Mouse (Mus musculus): Measurements from ENCODE around the gene Olfr1344. TPM values are rescaled to one million over a fixed set of nuclear protein-coding genes. Genes with fewer than 3 reads are reported as not detected.

The Olfr1344 gene
- not detected for polyA plus RNA-seq (2021)

DNA sequence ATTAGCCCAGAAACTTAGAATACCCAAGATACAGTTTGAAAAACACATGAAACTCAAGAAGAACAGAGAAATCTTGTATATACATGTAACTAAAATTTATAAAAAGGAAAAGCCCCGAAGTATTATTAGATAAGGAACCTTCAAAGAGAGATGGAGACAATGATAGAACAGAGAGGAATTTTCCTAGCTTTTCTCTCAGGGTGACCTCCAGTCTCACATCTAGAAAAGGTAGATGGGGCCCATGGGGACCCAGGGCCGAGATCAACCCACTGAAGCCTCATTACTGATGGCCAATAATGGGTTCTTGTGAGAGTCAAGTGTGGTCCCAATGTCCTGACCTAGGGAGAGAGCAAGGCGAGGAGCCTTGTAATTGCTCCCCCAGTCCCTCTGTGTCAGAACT, at the start of gene Olfr1344:
Gene Olfr1344, plus strand, starts transcription at position 301 of the 400 bp plus-strand sequence.
- ChIA-PET POLR2A (no interaction called here), CTCF (no interaction called here)
- ATAC-seq (no peak), DNase-seq (ENCODE audit: low read depth, low spot score) (no peak)
- no peak for TF ChIP-seq CTCF (IDR thresholded peaks at IDR 0.05)
- H3K27me3 ChIP-seq: no peaks in the 10 kb centered on the region
- in situ Hi-C loops (cut with MboI; ENCODE audit: low pct_unique_long_range_greater_than_20kb): loop anchor here (5.0 to 10.0 kb wide), 4 partner anchors 89 to 484 kb away; no protein-coding TSS in a partner anchor

DNA sequence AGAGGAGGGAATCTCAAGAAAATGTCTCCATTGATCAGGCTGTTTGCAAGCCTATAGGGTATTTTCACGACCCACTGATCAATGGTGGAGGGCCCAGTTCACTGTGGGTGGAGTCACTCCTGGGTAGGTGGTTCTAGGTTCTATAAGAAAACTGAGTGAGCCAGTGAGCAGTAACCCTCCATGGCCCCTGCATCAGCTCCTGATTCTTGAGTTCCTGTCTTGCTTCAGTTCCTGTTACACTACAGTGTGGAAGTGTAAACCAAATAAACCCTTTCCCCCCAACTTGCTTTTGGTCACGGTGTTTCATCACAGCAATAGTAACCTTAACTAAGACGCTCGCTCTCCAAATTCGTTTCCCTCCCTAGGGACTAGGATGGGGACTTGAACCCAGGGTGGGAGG, 49.5 kb upstream of the Olfr1344 start:
- CTCF ChIA-PET: no interaction called here

DNA sequence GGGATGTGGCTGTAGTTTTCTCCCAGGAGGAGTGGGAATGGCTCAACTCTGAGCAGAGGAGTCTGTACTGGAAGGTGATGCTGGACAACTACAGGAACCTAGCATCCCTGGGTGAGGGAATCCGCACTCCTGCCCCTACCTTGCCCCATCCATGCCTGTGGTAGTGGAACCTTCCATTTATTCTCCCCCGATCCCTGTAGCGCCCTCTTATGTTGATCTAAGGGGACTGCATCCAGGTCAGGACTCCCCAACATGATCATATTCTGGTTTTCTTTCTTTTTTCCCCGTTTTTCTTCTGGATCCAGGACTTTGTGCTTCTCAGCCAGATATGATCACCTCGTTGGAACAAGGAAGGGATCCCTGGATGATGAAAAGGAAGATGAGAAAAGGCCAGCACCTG, 49.0 kb upstream of the Olfr1344 start:
- in situ Hi-C loops (cut with MboI; ENCODE audit: low pct_unique_long_range_greater_than_20kb): no loop called here
- ChIA-PET POLR2A (no interaction called here), CTCF (no interaction called here)
- no peak for ATAC-seq
- no peaks in the 10 kb centered on the region for H3K27me3 ChIP-seq
- peak; percentile 35 for TF ChIP-seq CTCF (IDR thresholded peaks at IDR 0.05)
- DNase-seq (ENCODE audit: low read depth, low spot score): no peak

More for the DNA sequence above, 49.5 kb upstream of the Olfr1344 start:
- POLR2A ChIA-PET: no interaction called here
- in situ Hi-C loops (cut with MboI; ENCODE audit: low pct_unique_long_range_greater_than_20kb): no loop called here
- DNase-seq (ENCODE audit: low read depth, low spot score) (no peak), ATAC-seq (no peak)
- H3K27me3 ChIP-seq: no peaks in the 10 kb centered on the region
- no peak for TF ChIP-seq CTCF (IDR thresholded peaks at IDR 0.05)

DNA sequence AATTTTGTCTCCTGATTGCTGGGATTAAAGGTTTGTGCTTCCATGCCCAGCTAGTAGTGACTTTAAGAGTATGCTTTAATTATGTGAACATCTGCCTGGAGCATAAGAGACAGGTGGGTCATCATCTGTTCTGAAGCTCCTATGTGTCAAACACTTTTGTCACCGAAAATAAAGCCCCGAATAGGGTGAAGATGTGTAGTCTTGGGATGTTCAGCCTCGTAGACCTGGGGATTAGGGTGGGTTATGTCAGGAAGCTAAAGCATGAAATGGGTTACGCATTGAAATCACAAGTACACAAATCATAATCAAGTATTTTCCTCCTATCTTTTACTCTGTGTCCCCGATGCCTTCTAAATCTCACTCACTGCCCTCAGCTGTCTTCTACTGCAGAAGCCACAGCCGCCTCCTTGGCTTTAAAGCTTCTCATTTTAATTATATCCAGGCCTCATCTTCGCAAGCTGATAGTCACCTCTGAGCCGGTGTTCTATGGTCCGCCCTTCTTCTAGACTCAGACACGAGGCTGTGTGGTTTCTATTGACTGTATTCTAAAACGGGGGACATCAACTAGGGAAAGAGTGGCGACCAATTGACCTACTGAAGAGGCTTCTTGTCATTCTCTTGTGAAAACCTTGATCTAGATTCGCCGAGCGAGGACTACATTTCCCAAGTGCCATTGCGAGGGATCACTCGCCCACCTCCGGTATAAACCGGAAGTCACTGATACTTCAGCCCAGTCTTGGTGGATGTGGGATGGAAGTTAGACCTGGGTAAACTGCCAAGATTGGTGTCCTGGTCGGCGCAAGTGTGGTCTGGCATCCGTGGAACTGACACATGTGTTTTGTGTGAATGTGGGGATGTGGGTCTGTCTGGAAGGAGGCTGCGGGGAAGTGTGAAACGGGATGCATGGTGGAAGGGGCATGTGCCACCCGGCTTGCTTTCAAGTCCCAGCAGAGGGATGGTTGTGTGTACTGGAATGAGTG, 40.2 kb upstream of the Olfr1344 start, which contains the start of gene Smim17:
Gene Smim17, plus strand, starts transcription at position 720 of the 980 bp plus-strand sequence.
- ChIA-PET CTCF (no interaction called here), POLR2A (no interaction called here)
- no peak for DNase-seq (ENCODE audit: low read depth, low spot score)
- in situ Hi-C loops (cut with MboI; ENCODE audit: low pct_unique_long_range_greater_than_20kb): no loop called here
- ATAC-seq: peak; percentile 96
- TF ChIP-seq CTCF (IDR thresholded peaks at IDR 0.05): no peak
- no peaks in the 10 kb centered on the region for H3K27me3 ChIP-seq

DNA sequence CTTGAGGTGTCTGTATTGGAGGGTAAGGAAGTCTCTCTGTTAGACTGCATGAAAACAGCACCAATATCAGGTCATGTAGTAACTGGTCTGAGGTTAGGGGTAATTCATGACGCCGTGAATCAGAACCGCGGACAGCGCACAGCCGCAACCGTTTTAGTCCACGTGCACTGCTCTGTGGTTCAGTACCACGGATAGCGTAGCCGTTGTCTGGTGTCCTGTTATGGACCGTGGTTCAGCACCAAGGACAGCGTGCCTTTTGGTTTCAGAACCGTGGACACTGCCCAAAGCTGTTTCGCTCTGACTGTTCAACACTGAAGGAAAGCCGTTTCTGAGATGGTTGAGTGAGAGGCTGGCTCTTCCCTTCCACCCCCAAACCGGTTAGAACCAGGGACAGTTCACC, 28.4 kb upstream of the Olfr1344 start, which contains the start of gene Gm20715:
Gene Gm20715, plus strand, starts transcription at position 235 of the 400 bp plus-strand sequence.
- in situ Hi-C loops (cut with MboI; ENCODE audit: low pct_unique_long_range_greater_than_20kb): no loop called here

DNA sequence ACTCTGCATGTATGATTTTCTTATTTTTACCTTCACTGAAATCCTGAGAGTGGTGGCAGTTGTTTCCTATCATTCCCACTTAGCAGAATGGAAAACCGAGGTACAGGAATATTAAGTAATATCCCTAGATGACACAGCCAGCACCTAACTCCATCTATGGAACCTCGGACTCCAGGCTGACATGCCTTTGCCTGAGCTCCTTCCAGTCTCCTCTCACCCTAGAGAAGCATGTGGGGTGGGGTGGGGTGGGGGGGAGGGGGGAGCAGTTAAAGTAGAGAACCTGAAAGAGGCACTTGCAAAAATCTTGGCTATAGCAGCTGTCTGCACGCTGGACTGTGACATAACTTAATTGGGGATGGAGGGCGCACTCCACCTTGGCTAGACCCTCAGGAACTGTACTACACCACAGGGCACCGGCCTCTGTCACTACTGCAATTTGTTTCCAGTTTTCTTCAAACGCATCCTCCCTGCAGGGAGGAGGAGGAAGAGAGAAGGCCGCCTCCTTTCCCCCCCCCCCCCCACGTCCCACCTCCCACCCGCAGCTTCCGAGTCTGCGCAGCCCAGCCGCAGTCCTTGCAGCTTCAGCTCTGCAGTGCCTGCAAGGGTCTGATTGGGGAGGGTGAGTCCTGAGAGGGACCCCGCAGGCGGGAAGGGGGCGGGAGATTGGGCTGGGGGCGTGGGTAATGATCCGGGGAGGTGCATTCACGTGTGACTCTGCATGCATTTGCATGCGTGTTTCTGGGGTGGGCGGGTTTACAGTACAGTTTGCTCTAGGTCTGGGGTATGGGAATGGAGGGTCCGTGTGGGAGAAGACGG, 23.7 kb upstream of the Olfr1344 start:
- DNase-seq (ENCODE audit: low read depth, low spot score) (no peak), ATAC-seq (no peak)
- TF ChIP-seq CTCF (IDR thresholded peaks at IDR 0.05): no peak
- H3K27me3 ChIP-seq: peaks cover 13% of the 10 kb centered on the region
- in situ Hi-C loops (cut with MboI; ENCODE audit: low pct_unique_long_range_greater_than_20kb): no loop called here
- POLR2A ChIA-PET: no interaction called here
- CTCF ChIA-PET: no interaction called here

More for the DNA sequence above, 28.4 kb upstream of the Olfr1344 start, which contains the start of gene Gm20715:
- DNase-seq (ENCODE audit: low read depth, low spot score) (peak; percentile 85), ATAC-seq (peak; percentile 96)
- ChIA-PET POLR2A (interaction anchor here (0.6 kb wide), 1 partner anchor 49 kb away, joined by 3 read pairs; no protein-coding TSS in a partner anchor), CTCF (no interaction called here)
- no peaks in the 10 kb centered on the region for H3K27me3 ChIP-seq
- TF ChIP-seq CTCF (IDR thresholded peaks at IDR 0.05): no peak

DNA sequence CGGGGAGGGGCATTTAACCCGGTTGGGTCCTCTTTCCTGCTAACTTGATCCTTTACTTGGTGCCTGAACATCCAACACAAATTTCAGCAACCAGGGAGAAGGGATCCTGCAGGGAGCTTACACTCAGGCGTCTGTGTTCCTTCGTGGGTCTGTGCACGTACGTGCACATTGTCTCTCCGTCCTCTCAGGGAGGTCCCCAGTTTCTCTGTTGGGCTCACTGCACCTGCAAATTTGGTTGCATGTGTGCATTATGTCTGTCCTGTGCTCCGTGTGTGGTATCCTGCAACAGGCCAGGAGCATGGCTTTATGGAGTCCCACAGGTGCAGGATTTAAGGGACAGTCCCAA, 23.1 kb upstream of the Olfr1344 start:
- CTCF ChIA-PET: no interaction called here
- in situ Hi-C loops (cut with MboI; ENCODE audit: low pct_unique_long_range_greater_than_20kb): no loop called here
- POLR2A ChIA-PET: no interaction called here
- TF ChIP-seq CTCF (IDR thresholded peaks at IDR 0.05): no peak
- H3K27me3 ChIP-seq: peaks cover 13% of the 10 kb centered on the region
- no peak for ATAC-seq
- no peak for DNase-seq (ENCODE audit: low read depth, low spot score)

DNA sequence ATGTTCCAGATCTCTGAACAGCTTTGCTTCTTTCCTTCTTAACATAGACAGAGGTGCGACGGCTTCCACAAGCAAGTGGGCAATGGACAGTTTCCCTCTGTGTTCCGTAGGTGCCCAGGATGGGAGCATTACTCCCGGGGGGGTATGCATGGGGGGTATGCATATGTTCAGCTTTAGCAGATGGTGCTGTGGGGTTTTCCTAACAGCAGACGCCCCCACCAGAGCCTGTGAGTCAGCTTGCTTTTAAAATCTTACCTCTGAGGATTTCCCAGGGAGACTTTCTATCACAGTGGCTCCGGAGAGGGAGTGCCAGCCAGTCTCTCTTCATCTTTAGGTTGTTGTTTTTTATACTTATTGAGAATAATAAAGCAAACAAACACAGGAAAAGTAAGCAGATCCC, 18.6 kb upstream of the Olfr1344 start:
- ATAC-seq (no peak), DNase-seq (ENCODE audit: low read depth, low spot score) (no peak)
- no peak for TF ChIP-seq CTCF (IDR thresholded peaks at IDR 0.05)
- H3K27me3 ChIP-seq: peaks cover 13% of the 10 kb centered on the region
- POLR2A ChIA-PET: no interaction called here
- CTCF ChIA-PET: no interaction called here
- in situ Hi-C loops (cut with MboI; ENCODE audit: low pct_unique_long_range_greater_than_20kb): no loop called here

DNA sequence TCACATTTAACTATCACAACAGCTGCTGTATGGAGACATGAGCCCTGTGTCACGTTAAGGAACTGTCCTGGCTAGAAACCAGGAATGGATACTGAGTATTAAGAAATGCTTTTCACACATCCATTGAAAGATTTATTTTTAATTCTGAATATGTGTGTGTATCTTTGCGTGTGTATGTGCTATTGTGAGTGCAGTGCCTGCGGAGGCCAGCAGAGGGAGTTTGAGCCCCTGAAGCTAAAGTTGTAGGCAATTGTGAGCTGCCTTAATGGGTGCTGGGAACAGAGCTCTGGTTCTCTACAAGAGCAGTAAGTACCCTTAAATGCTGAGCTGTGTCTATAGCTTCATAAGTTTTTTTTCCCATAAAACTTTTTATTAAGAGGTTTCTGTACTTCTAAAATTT, 9.1 kb upstream of the Olfr1344 start:
- POLR2A ChIA-PET: no interaction called here
- H3K27me3 ChIP-seq: peaks cover 17% of the 10 kb centered on the region
- peak; percentile 49 for TF ChIP-seq CTCF (IDR thresholded peaks at IDR 0.05)
- in situ Hi-C loops (cut with MboI; ENCODE audit: low pct_unique_long_range_greater_than_20kb): no loop called here
- ATAC-seq (no peak), DNase-seq (ENCODE audit: low read depth, low spot score) (no peak)
- CTCF ChIA-PET: no interaction called here

DNA sequence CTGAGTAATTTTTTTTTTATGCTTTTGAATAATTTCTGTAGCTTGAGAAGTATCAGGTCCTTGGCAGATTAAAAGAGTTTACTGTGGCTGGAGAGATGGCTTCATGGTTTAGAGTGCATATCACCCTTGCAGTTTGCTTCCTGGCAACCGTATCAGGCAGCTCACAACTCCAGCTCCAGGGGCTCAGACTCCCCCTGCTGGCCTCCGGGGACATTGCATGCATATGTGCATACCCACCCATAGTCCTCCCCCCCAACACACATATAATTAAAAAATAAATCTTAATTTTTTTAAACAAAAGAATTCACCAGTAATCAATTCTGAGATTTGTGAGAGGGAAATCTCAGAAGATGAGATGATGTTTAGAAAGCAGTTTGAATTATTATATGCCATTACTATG, 8.1 kb upstream of the Olfr1344 start:
- POLR2A ChIA-PET: no interaction called here
- CTCF ChIA-PET: no interaction called here
- H3K27me3 ChIP-seq: peaks cover 17% of the 10 kb centered on the region
- TF ChIP-seq CTCF (IDR thresholded peaks at IDR 0.05): peak; percentile 61
- in situ Hi-C loops (cut with MboI; ENCODE audit: low pct_unique_long_range_greater_than_20kb): loop anchor here (5.0 to 10.0 kb wide), 2 partner anchors 73 to 254 kb away; no protein-coding TSS in a partner anchor
- DNase-seq (ENCODE audit: low read depth, low spot score) (no peak), ATAC-seq (no peak)

DNA sequence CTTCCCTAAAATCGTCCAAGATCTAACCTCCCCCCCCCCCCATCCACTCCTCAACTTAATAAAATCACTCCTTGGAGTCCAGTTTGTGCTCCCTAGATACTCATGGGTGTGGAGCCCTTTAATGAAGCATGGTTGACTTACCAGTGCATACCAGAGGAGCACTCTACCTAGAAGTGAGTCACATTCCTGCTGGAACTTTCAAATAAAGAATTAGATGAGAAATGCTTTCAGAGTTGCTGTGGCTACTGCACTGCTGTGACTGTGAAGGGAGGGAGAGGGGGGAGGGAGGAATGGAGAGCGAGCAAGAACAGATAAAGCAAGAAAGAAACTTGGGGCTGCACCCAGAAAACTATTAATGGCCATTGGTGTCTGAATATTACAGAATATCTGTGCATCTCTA, 2.7 kb downstream of the Olfr1344 start:
- POLR2A ChIA-PET: no interaction called here
- no peaks in the 10 kb centered on the region for H3K27me3 ChIP-seq
- ATAC-seq (peak; percentile 100), DNase-seq (ENCODE audit: low read depth, low spot score) (no peak)
- in situ Hi-C loops (cut with MboI; ENCODE audit: low pct_unique_long_range_greater_than_20kb): no loop called here
- CTCF ChIA-PET: no interaction called here
- no peak for TF ChIP-seq CTCF (IDR thresholded peaks at IDR 0.05)

Data from Patski (cell line).